Mouse (Mus musculus): ENCODE data around the gene Slc37a3.
A peak's percentile ranks its signal among the peaks of the same experiment; 100 is the strongest.
"Not testable (repeated sequence)": the region's sequence is repeated elsewhere in the genome, so short reads cannot be mapped to it uniquely, and the experiment has no call there.

Slc37a3 gene

DNA sequence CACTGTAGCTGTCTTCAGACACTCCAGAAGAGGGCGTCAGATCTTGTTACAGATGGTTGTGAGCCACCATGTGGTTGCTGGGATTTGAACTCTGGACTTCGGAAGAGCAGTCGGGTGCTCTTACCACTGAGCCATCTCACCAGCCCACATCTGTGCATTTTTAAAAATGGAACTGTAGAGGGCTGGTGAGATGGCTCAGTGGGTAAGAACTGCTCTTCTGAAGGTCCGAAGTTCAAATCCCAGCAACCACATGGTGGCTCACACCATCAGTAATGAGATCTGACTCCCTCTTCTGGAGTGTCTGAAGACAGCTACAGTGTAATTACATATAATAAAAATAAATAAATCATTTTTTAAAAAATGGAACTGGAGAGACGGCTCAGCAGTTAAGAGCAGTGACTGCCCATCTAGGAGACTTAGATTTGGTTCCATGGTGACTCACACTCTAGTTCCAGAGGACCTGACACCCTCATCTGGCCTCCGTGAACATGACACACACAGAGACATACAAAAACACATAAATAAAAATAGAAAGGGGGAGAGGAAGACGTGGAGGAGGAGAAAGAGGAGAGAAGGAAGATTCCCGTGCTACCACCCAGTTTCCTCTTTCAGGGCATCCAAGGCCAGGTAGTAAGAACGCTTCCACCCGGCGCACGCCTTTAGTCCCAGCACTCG lies 823 bp upstream of the Slc37a3 start:
- DNase-seq: not testable (repeated sequence)

DNA sequence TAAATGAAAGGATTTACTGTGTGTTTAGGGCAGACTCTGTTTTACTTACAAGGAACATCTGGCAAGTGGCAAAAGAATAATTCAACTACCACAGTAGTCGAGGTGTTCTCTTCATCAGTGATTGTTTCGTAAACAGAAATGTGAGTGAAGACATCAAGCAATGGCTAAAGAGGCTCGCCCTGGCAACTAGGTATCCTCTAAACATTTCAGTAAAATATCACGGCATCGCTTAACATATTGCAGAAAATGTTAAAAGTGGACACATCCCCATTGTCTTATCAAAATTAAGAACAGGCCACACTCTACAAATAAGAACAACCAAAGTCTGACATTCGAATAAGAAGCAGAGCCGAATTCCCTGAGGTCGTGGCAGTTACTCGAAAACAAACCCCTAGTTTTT lies 700 bp downstream of the Slc37a3 start:
- no peak for DNase-seq

DNA sequence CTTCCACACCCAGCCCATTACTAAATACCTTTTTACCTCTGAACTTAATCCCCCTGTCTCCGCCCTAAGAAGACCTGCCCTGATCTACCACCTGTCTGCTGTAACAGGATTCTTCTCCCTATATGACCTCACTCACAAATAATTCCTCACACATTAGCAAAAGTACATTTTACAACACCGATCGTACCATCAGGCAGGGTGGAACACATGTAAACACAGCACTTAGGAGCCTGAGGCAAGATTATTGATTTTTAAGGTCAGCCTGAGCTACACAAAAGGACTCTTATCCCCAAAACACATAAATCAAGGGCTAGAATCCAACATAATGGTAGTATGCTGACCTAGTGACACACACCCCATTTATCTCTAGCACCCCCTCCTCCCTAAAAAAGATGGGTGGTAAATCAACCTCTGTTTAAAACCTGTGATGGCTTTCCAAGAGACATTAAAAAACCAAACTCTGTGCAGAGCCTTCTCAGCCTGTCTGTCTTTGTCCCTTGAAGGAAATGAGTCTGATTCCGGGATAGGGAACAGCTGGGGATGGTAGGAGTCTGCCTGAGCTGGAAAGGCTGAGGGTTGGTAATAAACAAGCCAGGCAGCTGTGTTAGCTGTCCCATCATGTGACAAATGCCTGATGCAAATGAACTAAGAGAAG lies 4.0 kb downstream of the Slc37a3 start:
- DNase-seq: no peak

DNA sequence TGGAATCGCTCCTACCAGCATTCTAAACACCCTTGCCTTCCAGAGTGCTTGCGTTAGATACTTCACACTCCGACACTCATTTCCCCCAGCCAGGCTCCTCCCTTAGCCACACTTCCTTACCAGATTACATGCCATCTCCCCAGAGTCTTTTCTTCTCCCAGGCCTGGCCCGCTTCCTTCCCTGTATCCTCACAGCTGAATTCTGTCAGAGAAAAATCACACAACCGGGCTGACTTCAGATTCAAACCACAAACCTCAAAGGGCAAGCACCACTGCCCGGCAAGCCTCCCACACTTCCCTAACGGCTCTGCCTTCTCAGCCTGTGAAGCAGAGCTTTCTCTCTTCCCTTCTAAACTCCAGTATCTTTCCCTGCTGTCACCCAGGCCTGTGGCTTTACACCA lies 4.7 kb downstream of the Slc37a3 start:
- no peak for DNase-seq

DNA sequence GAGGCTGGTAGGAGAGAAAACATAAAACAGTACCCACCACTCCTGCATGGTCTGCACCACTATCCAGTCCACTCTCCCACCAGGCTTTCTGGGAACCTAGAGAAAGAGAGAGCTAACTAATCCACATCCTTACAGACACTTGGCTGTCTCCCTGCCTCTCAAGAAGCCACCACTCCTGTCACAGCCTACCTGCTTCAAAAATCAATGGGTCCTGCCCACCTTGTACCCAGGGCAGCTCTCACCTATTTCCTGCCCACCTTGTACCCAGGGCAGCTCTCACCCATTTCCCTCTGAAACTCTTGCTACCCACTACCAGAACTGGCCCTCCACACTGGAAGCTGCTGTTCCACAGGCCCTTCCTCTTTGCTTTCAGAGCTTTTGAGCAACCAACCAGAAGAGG lies 5.4 kb downstream of the Slc37a3 start:
- DNase-seq: no peak

DNA sequence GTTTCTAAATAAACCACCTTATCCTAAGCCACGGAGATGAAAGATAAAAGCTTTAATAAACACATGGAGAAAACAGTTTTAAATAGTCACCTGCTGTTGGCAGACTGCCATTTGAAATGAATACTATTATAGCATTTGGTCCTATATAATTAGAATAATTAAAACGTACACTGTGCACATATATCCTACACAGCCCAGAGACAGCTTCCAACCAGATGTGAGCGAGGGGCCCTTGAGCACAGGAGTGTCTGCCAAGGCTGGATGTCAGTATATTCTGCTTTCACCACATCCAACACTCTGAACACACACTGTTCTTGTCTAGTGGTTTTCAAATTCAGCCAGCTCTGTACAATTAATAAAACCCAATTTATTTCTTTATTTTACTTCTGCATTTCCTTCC lies 7.8 kb downstream of the Slc37a3 start:
- DNase-seq: no peak

DNA sequence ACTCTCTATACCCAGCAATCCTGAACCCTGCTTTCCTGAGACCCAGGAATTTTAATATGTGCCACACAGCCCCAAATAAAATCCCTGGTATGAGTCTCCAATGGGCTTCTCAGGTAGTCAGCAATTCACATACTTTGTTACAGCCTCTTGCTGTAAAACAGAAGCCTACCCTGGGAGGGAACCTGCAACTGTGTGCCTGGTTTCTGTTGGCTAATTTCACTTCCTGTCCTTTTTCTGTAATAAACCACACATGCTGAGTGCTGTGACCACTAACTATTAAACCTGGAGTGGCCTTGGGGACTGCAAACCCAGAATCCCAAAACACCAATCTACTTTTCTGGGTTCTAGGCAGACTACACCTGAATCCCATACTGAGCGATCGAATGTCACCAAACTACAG lies 14.8 kb downstream of the Slc37a3 start:
- DNase-seq: no peak

DNA sequence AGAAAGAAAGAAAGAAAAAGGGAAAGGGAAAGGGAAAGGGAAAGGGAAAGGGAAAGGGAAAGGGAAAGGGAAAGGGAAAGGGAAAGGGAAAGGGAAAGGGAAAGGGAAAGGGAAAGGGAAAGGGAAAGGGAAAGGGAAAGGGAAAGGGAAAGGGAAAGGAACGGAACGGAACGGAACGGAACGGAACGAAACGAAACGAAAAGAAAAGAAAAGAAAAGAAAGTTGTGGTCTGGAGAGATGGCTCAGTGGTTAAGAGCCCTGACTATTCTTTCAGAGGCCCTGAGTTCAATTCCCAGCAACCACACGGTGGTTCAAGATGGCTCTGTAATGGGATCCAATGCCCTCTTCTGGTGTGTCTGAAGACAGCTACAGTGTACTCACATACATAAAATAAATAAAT lies 18.3 kb downstream of the Slc37a3 start:
- DNase-seq: not testable (repeated sequence)

DNA sequence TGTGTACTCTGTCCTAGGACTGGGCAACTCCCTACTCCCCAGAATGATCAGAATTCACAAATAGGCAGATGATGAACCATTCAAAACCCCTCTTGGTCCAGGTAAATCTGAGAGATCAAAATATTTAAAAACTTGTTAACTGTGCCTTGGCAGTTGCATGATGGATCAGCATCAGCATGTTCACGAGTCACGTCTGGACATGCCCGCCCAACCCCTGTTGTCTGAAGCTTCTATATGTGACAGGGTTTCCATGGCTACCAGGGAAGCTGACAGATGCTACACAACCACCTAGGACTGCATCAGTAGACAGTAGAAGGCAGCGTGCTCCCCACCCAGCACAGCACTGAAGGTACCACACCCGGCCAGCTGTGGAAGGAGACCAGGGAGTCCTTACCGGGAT lies 28.5 kb downstream of the Slc37a3 start:
- DNase-seq: no peak

DNA sequence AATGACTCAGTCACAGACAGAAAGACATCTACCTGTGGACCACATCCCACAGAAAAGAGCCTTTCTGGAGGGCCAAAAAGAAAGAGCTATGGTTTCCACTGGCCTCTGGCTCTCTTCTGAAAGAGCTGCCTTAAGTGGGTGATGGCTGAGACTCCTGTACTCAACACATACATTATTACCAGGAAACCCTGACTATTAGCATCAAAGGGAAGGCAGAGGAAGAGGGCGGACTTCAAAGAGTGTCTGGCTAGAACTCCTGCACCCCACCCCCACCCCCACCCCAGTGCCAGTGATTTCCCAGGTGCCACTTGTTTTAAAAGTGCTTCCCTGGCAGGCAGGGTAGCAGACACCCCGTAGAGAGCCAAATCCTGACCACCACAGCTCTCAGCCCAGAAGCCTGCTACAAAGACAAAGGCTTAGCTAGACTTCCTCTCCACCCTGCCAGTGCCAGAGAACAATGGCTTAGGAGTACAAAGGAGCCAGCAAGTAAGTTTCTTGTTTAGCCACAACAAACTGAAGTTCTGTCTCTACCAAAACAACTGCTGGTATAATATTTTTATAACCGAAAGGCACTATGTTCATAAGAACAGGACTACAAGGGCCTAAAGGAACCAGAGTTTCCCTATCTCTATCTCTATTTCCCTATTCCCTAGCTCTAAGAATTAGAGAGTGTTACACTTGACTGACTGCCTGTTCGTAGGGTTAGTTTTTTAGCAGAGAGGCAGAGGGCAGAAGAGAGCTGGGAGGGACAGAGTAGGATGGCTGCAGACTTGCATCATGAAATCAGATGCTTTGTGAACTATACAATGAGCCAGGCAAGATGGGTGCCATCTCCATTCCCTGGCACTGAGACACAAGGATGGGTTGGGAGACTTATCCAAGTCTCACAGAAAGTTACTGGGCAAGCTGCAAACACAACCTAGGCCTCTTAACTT lies 29.3 kb downstream of the Slc37a3 start:
- no peak for DNase-seq

DNA sequence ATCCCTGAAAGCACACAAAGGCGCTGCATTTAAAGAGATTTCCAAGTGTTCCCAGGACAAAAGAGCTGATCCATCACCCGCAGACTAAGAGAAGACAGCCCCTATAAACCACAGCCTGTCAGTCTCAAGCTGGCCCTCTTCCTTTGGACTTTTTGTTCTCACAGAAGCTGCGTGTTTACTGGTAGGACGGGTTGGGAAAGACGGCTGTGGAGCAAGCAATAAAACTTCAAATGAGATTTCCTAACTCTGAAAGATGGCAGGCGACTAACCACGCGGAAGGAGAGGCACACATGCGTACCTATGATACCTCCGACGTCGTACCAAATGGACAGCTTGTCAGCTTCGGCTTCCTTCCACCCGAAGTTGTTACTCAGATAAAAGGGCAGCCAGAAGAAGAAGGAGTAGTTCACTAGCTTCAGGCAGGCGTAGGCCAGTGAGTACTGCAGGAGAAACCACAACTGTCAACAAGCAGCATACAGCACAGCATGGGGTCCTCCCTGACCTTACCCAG lies 30.4 kb downstream of the Slc37a3 start:
- DNase-seq: no peak

DNA sequence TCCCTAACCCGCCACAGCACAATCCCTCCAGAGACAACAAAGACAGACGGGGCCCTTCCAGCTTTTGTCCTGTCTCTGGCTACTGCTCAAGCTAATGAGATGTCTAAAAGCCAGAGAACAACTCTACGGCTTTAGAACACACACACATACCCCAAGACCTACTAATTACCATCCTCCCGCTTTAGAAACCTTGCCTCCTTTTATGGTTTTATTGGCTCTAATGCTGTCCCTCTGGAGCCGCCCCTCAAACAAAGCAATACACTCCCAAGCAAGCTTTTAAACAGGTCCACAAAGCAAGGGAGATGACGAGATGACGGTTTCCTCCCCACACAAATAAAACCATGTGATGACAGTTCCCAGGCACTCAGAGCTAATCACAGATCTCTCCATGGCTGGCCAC lies 32.0 kb downstream of the Slc37a3 start:
- no peak for DNase-seq

DNA sequence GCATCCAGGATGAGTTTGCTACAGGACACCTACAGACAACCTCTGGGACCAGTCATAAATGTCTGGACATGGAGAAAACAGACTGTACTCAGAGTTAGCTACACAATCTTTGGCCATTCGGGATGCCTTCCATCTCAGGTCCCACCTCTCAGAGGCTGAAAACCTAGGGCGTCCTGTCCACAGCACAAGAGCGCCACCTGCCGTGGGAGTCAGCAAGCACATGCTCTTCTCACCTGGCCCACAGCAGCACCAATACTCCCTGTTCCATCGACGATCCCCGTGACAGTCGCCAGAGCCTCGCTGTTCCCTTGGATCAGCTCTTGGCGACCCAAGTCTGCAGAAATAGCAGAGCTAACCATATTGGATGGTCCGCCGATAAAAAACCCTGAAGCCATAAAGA lies 33.5 kb downstream of the Slc37a3 start:
- peak; percentile 81 for DNase-seq

DNA sequence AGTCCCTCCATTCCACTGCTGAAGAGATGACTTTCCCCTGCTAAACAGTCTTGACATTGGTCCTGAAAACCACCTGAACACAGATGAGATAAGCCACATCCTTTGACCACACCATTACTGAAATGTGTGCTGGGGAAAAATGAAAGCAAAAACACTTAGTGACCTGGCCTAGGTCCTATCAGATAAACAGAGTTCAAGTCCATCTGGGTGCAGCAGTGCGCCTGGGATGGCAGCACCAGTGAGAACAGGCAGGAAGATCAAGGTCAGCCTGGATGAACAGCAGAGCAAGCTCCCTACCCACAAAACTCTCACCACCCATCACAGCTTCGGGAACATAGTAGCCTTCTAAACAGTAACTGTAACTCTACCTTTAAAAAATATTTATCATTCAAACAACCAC lies 35.7 kb downstream of the Slc37a3 start:
- no peak for DNase-seq

DNA sequence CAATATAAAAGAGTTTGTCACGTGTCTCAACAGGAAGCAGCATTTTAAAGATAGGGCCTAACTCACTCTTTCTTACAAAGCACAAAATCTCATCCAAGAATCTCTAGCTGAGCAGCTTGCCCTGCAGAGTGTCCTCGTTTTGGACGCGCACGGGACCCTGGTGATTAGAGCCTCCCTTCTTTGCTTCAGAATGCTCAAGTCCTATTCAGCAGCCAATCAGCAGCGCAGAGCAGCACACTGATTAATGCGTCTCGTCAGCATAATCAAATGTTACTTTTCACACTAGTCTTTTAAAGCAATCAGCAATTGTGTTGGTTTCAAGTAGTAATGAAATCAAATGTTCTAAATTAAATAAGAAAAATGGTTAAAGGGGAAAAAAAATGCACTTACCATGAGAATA lies 39.1 kb downstream of the Slc37a3 start:
- no peak for DNase-seq

DNA sequence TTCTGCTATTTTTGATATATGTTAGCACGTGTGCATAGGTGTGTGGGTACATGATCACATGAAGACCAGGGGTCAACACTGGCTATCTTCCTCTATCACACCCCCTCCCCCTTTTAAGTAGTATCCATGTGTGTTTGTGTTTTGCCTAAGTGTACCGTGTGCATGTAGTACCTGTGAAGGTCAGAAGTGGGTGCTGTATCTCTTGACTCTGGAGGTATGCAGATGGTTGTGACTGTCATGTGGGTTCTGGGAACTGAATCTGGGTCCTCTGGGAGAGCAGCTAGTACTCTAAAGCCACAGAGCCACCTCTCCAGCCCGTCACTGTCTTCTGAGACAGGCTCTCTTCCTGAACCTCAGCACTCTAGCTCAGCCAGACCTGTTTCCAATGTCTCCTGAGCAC lies 42.6 kb downstream of the Slc37a3 start:
- no peak for DNase-seq

DNA sequence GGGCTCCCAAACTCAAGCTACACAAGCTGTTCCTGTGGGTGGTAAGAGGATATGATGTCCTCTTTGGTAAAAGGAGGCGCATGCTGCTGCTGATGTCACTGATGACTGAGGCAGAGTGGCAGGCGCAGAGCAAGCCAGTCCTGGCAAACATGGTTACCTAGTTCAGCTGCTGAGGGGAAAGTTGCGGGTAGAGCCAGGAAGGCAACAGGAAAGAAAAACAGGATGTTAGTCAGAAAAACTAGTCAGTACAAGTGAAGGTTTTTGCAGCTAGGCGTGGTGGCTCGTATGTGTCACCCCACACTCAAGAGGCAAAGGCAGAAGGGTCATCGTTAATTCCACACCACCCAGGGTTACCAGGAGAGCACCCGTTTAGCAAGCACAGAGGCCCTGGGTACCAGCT lies 43.3 kb downstream of the Slc37a3 start:
- DNase-seq: no peak

DNA sequence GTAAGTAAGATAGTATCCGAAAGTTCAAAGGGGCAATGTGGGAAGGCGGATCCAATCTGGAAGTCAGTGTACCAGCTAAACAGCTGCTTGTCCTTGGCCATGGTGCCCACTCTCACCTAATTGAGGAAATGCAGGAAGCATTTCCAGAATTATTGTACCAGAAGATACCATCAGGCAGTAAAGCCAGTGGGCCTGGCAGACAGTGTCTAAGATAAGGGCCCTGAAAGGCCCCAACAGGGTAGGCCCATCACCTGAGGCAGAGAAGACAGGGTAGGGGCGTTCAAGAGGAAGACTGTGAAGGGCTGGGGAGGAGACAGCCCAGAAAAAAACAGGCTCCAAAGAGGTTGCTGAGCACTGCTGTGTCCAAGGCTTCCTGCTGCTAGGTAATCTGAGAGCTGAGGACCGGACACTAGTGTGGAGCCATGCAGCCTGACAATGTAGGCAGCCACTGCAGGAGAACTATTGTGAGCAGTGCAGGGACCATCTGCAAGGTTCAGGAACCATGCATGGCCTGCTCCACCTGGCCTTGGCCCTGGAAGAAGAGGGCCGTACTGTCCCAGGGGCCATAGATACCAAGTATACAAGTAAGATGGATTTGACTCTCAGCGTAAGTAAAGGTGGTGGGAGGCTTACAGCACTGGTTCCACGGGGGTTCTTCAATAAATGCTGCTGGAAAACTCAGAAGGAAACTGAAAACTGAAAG lies 45.3 kb downstream of the Slc37a3 start:
- DNase-seq: no peak

DNA sequence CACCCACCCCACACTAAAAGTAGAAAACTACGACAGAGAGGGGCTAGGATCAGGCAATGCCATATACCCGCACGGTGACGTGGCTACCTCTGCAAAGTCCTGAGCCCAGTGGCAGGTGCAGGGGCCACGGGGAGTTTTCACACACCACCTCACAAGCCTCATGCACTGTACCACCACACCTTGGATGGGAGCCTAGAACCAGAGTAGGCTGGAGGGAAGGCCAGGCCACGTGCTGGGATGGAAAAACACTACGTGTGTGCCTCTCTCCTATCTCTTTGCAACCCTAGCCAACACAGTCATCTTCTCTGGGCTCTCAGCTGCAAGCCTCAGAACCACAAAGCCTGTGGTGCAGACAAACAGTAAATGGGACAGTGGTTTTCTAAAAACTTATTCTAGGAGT lies 46.5 kb downstream of the Slc37a3 start:
- no peak for DNase-seq

DNA sequence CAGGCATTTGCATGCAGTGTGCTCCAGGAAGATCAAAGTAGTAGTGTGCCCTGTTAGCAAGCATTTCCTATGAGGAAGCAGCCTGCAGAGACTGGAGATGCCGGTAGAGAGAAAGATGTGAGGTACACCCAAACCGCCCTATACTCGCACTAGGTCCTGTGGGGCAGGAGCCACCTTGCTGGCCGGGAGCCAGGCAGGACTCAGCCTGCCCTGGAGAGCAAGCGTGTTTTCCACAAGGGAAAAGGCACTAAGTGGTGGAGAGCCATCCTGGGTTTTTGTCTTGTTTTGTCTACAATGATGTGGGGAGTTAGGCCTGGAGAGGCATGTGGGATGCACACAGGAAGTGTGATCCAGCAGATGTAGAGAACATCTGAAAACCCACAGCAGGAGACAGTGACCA lies 57.2 kb downstream of the Slc37a3 start:
- DNase-seq: no peak

DNA sequence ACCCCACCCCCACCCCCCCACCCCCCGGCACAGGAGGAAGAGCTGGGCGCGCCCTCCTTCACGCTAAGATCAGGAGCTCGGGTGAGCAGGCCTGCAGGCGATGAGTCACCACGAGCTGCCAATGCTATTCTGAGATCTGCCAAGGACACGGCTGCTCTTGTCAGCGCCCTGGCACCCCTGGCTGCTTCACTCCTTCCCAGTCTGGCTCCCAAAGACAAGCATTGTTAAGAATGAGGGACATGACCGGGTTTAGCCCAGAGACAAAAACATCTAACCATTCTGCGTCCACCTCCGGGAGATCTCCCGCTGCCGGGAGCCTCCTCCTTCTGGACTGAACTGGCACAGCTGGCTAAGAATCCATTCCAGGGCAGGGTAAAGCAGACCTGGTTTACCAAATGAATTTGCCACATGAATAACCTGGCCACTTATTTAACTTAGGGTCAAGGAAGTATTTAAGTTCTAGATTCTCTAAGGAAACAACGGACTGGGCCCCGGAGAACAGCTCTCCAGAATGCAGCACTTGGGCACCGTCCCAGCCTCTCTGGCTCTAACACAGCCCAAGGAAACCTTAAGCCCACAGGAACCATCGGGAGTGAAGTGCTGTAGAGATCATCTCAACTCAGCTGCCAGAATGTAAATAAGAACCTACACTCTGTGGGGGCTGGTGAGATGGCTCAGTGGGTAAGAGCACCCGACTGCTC lies 58.3 kb downstream of the Slc37a3 start:
- peak; percentile 52 for DNase-seq

DNA sequence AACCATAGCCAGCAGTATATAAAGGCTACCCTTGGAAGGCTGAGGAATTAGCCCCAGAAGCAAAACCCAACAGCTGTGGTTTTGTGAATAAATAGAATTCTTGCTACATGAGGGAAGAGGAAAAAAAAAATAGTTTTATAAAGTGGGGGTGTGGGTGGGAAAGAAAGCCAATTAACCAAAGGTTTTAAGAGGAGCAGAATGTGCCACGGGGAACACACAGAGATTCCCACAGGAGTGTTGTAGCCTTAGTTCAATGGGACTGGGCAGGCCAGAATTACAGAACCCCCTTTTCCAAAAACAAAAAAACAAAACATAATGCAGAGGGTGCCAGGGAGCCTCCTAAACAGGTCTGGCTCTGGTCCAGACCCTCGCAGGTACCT lies 58.9 kb downstream of the Slc37a3 start:
- DNase-seq: no peak
